Mouse (Mus musculus) mesoderm, embryonic 11.5 days (tissue): ENCODE measurements at regions not wholly inside any gene's neighbourhood (a gene's known extent, or its start where the extent isn't known, plus 50 kb on each side); places are given as distances from the start of the nearest gene placed in this dataset.

Experiments used
- DNase-seq: peaks from one replicate; pipeline ENCODE4 v3.0.0-alpha.2; 2012; ENCODE audit warnings: low read depth, low spot score

- peak; percentile 21 for DNase-seq
These were observed 289.4 kb downstream of the Sorl1 start for GRCm38 (mm10) chr9:41834487-41835404.

GRCm38 (mm10) chr9:41833408-41833807 is 290.7 kb downstream of the Sorl1 start:
- DNase-seq = no peak

GRCm38 (mm10) chr9:41827356-41827755 is 296.7 kb downstream of the Sorl1 start:
- DNase-seq = no peak

GRCm38 (mm10) chr9:41821401-41821800 is 302.7 kb downstream of the Sorl1 start:
- DNase-seq = no peak

- no peak for DNase-seq
These were observed 306.2 kb downstream of the Sorl1 start for GRCm38 (mm10) chr9:41817740-41818461.

GRCm38 (mm10) chr9:41815921-41816320 is 308.2 kb downstream of the Sorl1 start:
- DNase-seq = no peak

GRCm38 (mm10) chr9:41809291-41809690 is 314.8 kb downstream of the Sorl1 start:
- DNase-seq = peak; percentile 37

GRCm38 (mm10) chr9:41808791-41809190 is 315.3 kb downstream of the Sorl1 start:
- peak; percentile 41 for DNase-seq

GRCm38 (mm10) chr9:41806289-41806621 is 317.8 kb downstream of the Sorl1 start:
- DNase-seq = no peak

- peak; percentile 87 for DNase-seq
These were observed 318.4 kb downstream of the Sorl1 start for GRCm38 (mm10) chr9:41805491-41806288.

GRCm38 (mm10) chr9:41804711-41805331 is 319.3 kb downstream of the Sorl1 start:
- DNase-seq = peak; percentile 23

GRCm38 (mm10) chr9:41803680-41804460 is 320.2 kb downstream of the Sorl1 start:
- no peak for DNase-seq

GRCm38 (mm10) chr9:41801376-41801775 is 322.7 kb downstream of the Sorl1 start:
- DNase-seq = no peak

- no peak for DNase-seq
These were observed 331.3 kb downstream of the Sorl1 start for GRCm38 (mm10) chr9:41792830-41793213.

- no peak for DNase-seq
These were observed 331.8 kb downstream of the Sorl1 start for GRCm38 (mm10) chr9:41792173-41792829.

GRCm38 (mm10) chr9:41791501-41792172 is 332.5 kb downstream of the Sorl1 start:
- no peak for DNase-seq

GRCm38 (mm10) chr9:41785131-41785530 is 339.0 kb downstream of the Sorl1 start:
- DNase-seq = no peak

GRCm38 (mm10) chr9:41772281-41772902 is 351.7 kb downstream of the Sorl1 start:
- no peak for DNase-seq

GRCm38 (mm10) chr9:41771276-41771675 is 352.8 kb downstream of the Sorl1 start:
- no peak for DNase-seq
